Mouse (Mus musculus) liver, embryonic 14.5 days (tissue): ENCODE results near the gene Cotl1. TPM values are rescaled to one million over a fixed set of nuclear protein-coding genes. Genes with fewer than 3 reads are reported as not detected.

Source experiments
- ATAC-seq: fragments of 200-750 bp; cut with Nextera tagmentation; 2 replicates; pipeline ENCODE4 v1.8.0; 2017; ENCODE audit warnings: moderate number of reproducible peaks, mild to moderate bottlenecking, moderate library complexity; ENCODE audit not compliant: insufficient read depth
- DNase-seq, 3 experiments: peaks; one replicate each; pipeline ENCODE4 v3.0.0-alpha.2; 2012 to 2013; ENCODE audit warnings: low read depth in 3 of 3, low spot score in 3 of 3
- H3K27ac ChIP-seq: fragments of 300-500 bp; sonication (generic); 2 replicates; pipeline ENCODE4 v1.5.1; 2014; ENCODE audit warnings: moderate library complexity, mild to moderate bottlenecking, control low read depth, inconsistent platforms
- H3K27me3 ChIP-seq: fragments of 300-500 bp; sonication (generic); 2 replicates; pipeline ENCODE4 v1.6.1; 2014; ENCODE audit warnings: mild to moderate bottlenecking, low read length, moderate library complexity; ENCODE audit not compliant: control insufficient read depth, insufficient read depth
- H3K36me3 ChIP-seq: fragments of 300-500 bp; sonication (generic); replicated peaks from 2 replicates; pipeline ENCODE4 v1.6.1; 2014; ENCODE audit warnings: low read depth; ENCODE audit not compliant: control insufficient read depth, insufficient read depth
- H3K4me1 ChIP-seq, 2 experiments: fragments of 200-500 bp in 1 of 2; fragments of 300-500 bp in 1 of 2; sonication (generic) in 1 of 2; replicated peaks; 2 replicates each; pipeline ENCODE4 v1.6.1; 2012 to 2014; ENCODE audit warnings: antibody characterized with exemption in 1 of 2, inconsistent platforms in 1 of 2, low read length in 1 of 2; ENCODE audit not compliant: control insufficient read depth in 2 of 2, insufficient read depth in 2 of 2
- H3K4me2 ChIP-seq: fragments of 300-500 bp; sonication (generic); 2 replicates; pipeline ENCODE4 v1.6.1; 2014; ENCODE audit warnings: low read depth, mild to moderate bottlenecking, control low read depth, moderate library complexity
- H3K4me3 ChIP-seq, 2 experiments: fragments of 200-500 bp in 1 of 2; fragments of 300-500 bp in 1 of 2; sonication (generic) in 1 of 2; 2 replicates each; pipeline ENCODE4 v1.5.1; 2012 to 2014; ENCODE audit warnings: low read depth in 2 of 2, low read length in 2 of 2, mild to moderate bottlenecking in 2 of 2, control low read depth in 1 of 2, inconsistent platforms in 1 of 2, moderate library complexity in 1 of 2; ENCODE audit not compliant: insufficient read depth in 1 of 2
- H3K9ac ChIP-seq: fragments of 300-500 bp; sonication (generic); replicated peaks from 2 replicates; pipeline ENCODE4 v1.6.1; 2014; ENCODE audit warnings: mild to moderate bottlenecking, control low read depth, moderate library complexity
- H3K9me3 ChIP-seq: fragments of 300-500 bp; sonication (generic); 2 replicates; pipeline ENCODE4 v1.6.1; 2016; ENCODE audit warnings: low read length, mixed read lengths; ENCODE audit not compliant: control insufficient read depth
- CTCF ChIP-seq: IDR thresholded peaks from 2 replicates; pipeline ENCODE4 v1.5.1; 2016; ENCODE audit warnings: antibody characterized with exemption, low read depth, control low read depth
- EP300 ChIP-seq: IDR thresholded peaks from 2 replicates; pipeline ENCODE4 v1.6.1; 2016; ENCODE audit warnings: antibody characterized with exemption, low read depth
- WGBS: fragments of 180-500 bp; shearing (Covaris S2); extraction: QIAGEN DNeasy Blood & Tissue Kit; methylation state at CpG from one replicate; pipeline ENCODE4 v1.1.7; 2014; ENCODE audit not compliant: insufficient replicate concordance; 5-methylcytosine and 5-hydroxymethylcytosine counted together
- polyA plus RNA-seq, 2 experiments: library from polyadenylated mRNA; depleted of rRNA in 1 of 2; stranded (reverse) in 1 of 2; unstranded in 1 of 2; fragments of >200 nt; fragmentation: Nextera tagmentation in 1 of 2; extraction: Ambion mirVana in 1 of 2; gene quantifications; 2 replicates each; pipeline versions ENCODE4 v1.2.1 to v1.2.3; 2012 to 2014

The Cotl1 gene
- polyA plus RNA-seq, 2 experiments = 59.6 to 77.7 TPM

DNA sequence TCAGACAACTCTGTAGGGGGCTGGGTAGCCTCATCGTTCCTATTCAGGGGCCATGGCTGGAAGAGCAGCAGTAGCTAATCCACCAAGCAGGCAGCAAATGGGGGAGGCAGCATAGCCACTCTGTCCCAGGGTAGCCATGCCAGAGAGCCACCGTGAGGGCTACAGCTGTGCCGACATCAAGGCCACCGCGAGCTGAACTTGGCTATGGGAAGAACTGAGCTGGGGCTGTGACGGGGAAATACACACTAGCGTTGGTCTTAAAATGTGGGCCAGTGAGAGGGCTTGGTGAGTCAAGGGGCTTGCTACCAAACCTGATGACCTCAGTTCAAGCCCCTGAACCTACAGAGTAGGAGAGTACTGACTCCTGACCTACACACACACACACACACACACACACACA is 55.7 kb downstream of the Cotl1 start:
- DNase-seq (no peak), ATAC-seq (no peak)
- Histone ChIP-seq H3K36me3 (no peaks in the 10 kb centered on the region), H3K27me3 (no peaks in the 10 kb centered on the region), H3K9me3 (no peaks in the 10 kb centered on the region), H3K27ac (no peak overlapping the region), H3K4me2 (no peak overlapping the region), H3K4me1 (peaks cover 0 to 6% of the 10 kb centered on the region in 2 experiments; a peak in 2 of 4 replicates), H3K9ac (no peak overlapping the region), H3K4me3 (no peak overlapping the region)
- WGBS = 63% methylated on average over 7 of the region's 7 CpGs
- TF ChIP-seq EP300 (no peak), CTCF (no peak)

- Histone ChIP-seq H3K27ac (no peak overlapping the region), H3K4me2 (no peak overlapping the region), H3K9me3 (no peaks in the 10 kb centered on the region), H3K36me3 (no peaks in the 10 kb centered on the region), H3K4me1 (peaks cover 0 to 6% of the 10 kb centered on the region in 2 experiments; a peak in 2 of 4 replicates), H3K9ac (no peak overlapping the region), H3K27me3 (no peaks in the 10 kb centered on the region), H3K4me3 (no peak overlapping the region)
- DNase-seq (no peak), ATAC-seq (no peak)
- 34% methylated on average over 9 of the region's 9 CpGs for WGBS
- TF ChIP-seq CTCF (no peak), EP300 (no peak)
Measured at GRCm38 (mm10) chr8:119784141-119784574, 56.2 kb downstream of the Cotl1 start.

DNA sequence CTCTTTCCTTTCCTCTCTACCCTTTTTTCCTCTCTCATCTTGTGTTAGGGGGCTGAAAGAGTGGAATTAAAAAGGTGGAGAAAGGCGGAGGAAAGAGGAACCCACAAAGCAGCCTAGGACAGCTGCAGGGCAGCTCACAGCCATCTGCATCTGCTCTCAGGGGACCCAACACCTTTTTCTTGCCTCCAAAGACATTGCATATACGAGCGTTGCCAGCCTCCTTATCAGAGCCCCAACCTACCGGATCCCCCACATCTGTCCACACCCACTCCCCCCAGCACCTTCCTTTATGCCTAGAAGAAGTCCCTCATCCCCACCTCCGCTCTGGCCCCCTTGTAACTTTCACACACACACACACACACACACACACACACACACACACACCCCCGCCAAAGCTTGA is 56.8 kb downstream of the Cotl1 start:
- DNase-seq (no peak), ATAC-seq (no peak)
- H3K9me3 ChIP-seq = no peaks in the 10 kb centered on the region
- H3K27ac ChIP-seq = no peak overlapping the region
- no peak overlapping the region for H3K4me3 ChIP-seq
- no peaks in the 10 kb centered on the region for H3K27me3 ChIP-seq
- peaks cover 0 to 9% of the 10 kb centered on the region in 2 experiments; a peak in 2 of 4 replicates for H3K4me1 ChIP-seq
- H3K9ac ChIP-seq = no peak overlapping the region
- no peak overlapping the region for H3K4me2 ChIP-seq
- H3K36me3 ChIP-seq = no peaks in the 10 kb centered on the region
- 40% methylated on average over 6 of the region's 6 CpGs for WGBS
- TF ChIP-seq EP300 (no peak), CTCF (no peak)

DNA sequence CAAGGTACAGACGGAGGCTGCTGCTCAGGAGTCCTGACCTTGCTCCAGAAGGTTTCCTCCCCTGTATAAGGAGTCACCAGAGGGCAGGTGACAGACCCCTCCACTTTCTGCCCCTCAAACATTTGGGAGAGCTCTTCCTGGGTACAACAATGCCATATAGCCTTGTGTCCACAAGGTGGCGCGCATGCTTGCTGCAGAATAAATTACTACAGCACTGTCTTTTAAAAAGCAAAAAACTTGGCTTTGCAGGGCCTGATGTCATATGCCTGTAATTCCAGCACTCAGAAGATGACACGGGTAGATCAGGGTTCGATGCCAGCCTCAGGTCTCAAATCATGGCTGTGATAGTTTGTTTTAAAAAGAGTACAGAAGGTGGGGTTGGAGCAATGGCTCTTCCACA is 57.6 kb downstream of the Cotl1 start:
- WGBS = 2% methylated on average over 5 of the region's 5 CpGs

DNA sequence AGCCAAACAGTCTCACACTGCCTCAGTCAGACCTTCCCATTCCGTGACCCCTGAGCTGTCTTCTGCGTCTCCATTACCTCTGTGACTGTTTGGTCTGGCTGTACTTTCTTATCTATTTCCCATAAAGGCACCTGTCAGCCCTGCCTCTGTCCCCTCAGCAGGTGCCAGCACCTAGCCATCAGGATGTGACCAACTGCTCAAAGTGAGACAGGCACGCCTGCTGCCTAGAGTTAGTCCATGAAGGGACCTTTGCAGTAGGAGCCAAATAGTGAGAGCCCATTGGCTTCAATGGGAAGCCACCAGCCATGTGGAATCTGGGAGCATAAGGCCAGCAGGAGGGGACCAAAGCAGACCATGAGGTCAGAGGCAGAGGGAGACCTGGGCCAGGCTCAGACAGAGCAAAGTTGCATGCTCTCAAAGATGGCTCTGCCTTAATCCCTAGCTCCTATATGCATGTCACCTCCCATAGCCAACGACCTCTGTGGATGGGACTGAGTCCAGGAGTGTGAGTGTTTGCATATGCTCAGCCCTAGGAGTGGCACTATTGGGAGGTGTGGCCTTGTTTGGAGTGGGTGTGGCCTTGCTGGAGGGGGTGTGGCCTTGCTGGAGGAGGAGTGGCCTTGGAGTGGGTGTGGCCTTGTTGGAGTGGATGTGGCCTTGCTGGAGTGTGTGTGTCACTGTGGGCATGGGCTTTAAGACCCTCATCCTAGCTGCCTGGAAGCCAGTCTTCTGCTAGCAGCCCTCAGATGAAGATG is 59.1 kb downstream of the Cotl1 start:
- TF ChIP-seq EP300 (no peak), CTCF (no peak)
- no peaks in the 10 kb centered on the region for H3K9me3 ChIP-seq
- no peak overlapping the region for H3K9ac ChIP-seq
- no peak for ATAC-seq
- no peak overlapping the region for H3K27ac ChIP-seq
- no peaks in the 10 kb centered on the region for H3K27me3 ChIP-seq
- H3K4me1 ChIP-seq = peaks cover 0 to 9% of the 10 kb centered on the region in 2 experiments; a peak in 3 of 4 replicates
- no peaks in the 10 kb centered on the region for H3K36me3 ChIP-seq
- peak in 1 of 3 experiments; percentile 24 for DNase-seq
- no peak overlapping the region for H3K4me3 ChIP-seq
- no peak overlapping the region for H3K4me2 ChIP-seq
- WGBS = 55% methylated on average over 4 of the region's 4 CpGs

More for the DNA sequence above, 57.6 kb downstream of the Cotl1 start:
- Histone ChIP-seq H3K9ac (no peak overlapping the region), H3K27ac (no peak overlapping the region), H3K36me3 (no peaks in the 10 kb centered on the region), H3K4me1 (peaks cover 0 to 11% of the 10 kb centered on the region in 2 experiments; a peak in 2 of 4 replicates), H3K4me3 (no peak overlapping the region), H3K27me3 (no peaks in the 10 kb centered on the region), H3K4me2 (no peak overlapping the region), H3K9me3 (no peaks in the 10 kb centered on the region)
- peak in 1 of 3 experiments; percentile 37 for DNase-seq
- ATAC-seq = no peak
- TF ChIP-seq CTCF = peak; percentile 91
- TF ChIP-seq EP300 = no peak
